Mouse (Mus musculus): Measurements from ENCODE around the gene Cttnbp2. TPM values are rescaled to one million over a fixed set of nuclear protein-coding genes. Genes with fewer than 3 reads are reported as not detected.

Cttnbp2 gene
- polyA plus RNA-seq, 1 experiment from 2014 or later = 7.3 TPM

- TF ChIP-seq CTCF (IDR thresholded peaks at IDR 0.05) (peak; percentile 13; the same call in 1 of the 2 replicates), EP300 (IDR thresholded peaks at IDR 0.05) (no peak)
- Histone ChIP-seq H3K36me3 (ENCODE audit: insufficient read depth, low read length) (no peaks in the 10 kb centered on the region), H3K9ac (replicated peaks; ENCODE audit: low read depth) (no peak overlapping the region), H3K27ac (ENCODE audit: low read length) (no peak overlapping the region), H3K4me2 (replicated peaks; ENCODE audit: low read depth, low read length) (no peak overlapping the region), H3K27me3 (replicated peaks; ENCODE audit: insufficient read depth, low read length) (no peaks in the 10 kb centered on the region), H3K9me3 (ENCODE audit: low read length) (no peaks in the 10 kb centered on the region), H3K4me3 (ENCODE audit: low read depth, low read length) (no peak overlapping the region), H3K4me1 (ENCODE audit: insufficient read depth, low read depth, low read length) (no peaks in the 10 kb centered on the region)
- ATAC-seq (no peak), DNase-seq (ENCODE audit: low spot score) (no peak)
Measured at GRCm38 (mm10) chr6:18360955-18361354, 153.7 kb downstream of the Cttnbp2 start.

GRCm38 (mm10) chr6:18360154-18360553 is 154.5 kb downstream of the Cttnbp2 start:
- H3K4me2 ChIP-seq (replicated peaks; ENCODE audit: low read depth, low read length) = no peak overlapping the region
- no peaks in the 10 kb centered on the region for H3K9me3 ChIP-seq (ENCODE audit: low read length)
- TF ChIP-seq EP300 (IDR thresholded peaks at IDR 0.05) (no peak), CTCF (IDR thresholded peaks at IDR 0.05) (no peak)
- no peaks in the 10 kb centered on the region for H3K36me3 ChIP-seq (ENCODE audit: insufficient read depth, low read length)
- H3K9ac ChIP-seq (replicated peaks; ENCODE audit: low read depth) = no peak overlapping the region
- DNase-seq (ENCODE audit: low spot score) (no peak), ATAC-seq (no peak)
- no peak overlapping the region for H3K27ac ChIP-seq (ENCODE audit: low read length)
- WGBS = 61% methylated on average over 1 of the region's 1 CpGs
- H3K27me3 ChIP-seq (replicated peaks; ENCODE audit: insufficient read depth, low read length) = no peaks in the 10 kb centered on the region
- no peak overlapping the region for H3K4me3 ChIP-seq (ENCODE audit: low read depth, low read length)
- H3K4me1 ChIP-seq (ENCODE audit: insufficient read depth, low read depth, low read length) = no peaks in the 10 kb centered on the region

DNA sequence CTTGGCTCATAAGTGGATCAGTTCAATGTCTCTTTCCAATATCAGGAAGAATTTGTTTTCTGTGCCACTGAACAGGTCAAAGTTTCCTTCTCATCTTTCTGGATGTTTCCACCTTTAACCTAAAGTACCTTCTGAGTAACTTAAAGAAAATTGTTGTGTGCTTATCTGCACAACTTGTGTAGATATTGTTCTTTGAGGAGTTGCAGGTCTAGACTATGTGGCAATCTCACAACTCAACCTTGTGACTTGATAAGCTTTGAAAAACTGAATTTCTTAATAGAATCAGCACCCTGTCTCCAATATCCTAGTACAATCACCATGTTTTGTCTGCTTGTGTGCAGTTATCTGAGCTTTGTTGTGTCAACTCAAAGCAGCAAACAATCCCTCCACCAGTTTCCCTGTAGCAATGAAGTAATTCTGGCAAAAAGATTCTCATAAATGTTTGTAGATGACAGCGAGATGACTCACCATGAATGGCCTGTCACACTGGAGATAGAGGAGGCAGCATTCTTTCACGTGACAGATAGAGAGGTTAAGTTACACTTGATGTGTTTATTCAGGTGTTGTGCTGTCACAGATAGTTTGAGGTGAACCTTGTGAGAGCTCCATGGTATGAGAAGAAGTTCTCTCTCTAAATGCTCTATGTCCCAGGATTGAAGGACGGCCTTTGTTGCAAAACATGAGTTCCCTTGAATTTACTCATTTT is 165.3 kb downstream of the Cttnbp2 start:
- Histone ChIP-seq H3K9ac (replicated peaks; ENCODE audit: low read depth) (no peak overlapping the region), H3K27ac (ENCODE audit: low read length) (no peak overlapping the region), H3K36me3 (ENCODE audit: insufficient read depth, low read length) (no peaks in the 10 kb centered on the region), H3K9me3 (ENCODE audit: low read length) (no peaks in the 10 kb centered on the region), H3K4me2 (replicated peaks; ENCODE audit: low read depth, low read length) (no peak overlapping the region), H3K4me3 (ENCODE audit: low read depth, low read length) (no peak overlapping the region), H3K27me3 (replicated peaks; ENCODE audit: insufficient read depth, low read length) (no peaks in the 10 kb centered on the region), H3K4me1 (ENCODE audit: insufficient read depth, low read depth, low read length) (no peaks in the 10 kb centered on the region)
- WGBS = 46% methylated on average over 3 of the region's 3 CpGs
- no peak for DNase-seq (ENCODE audit: low spot score)
- TF ChIP-seq EP300 (IDR thresholded peaks at IDR 0.05) (no peak), CTCF (IDR thresholded peaks at IDR 0.05) (no peak)
- no peak for ATAC-seq

- no peak overlapping the region for H3K4me2 ChIP-seq (replicated peaks; ENCODE audit: low read depth, low read length)
- 82% methylated on average over 2 of the region's 2 CpGs for WGBS
- H3K9ac ChIP-seq (replicated peaks; ENCODE audit: low read depth) = no peak overlapping the region
- H3K27ac ChIP-seq (ENCODE audit: low read length) = no peak overlapping the region
- no peaks in the 10 kb centered on the region for H3K4me1 ChIP-seq (ENCODE audit: insufficient read depth, low read depth, low read length)
- DNase-seq (ENCODE audit: low spot score) (no peak), ATAC-seq (no peak)
- H3K36me3 ChIP-seq (ENCODE audit: insufficient read depth, low read length) = no peaks in the 10 kb centered on the region
- TF ChIP-seq CTCF (IDR thresholded peaks at IDR 0.05) = no peak
- TF ChIP-seq EP300 (IDR thresholded peaks at IDR 0.05) = no peak
- no peaks in the 10 kb centered on the region for H3K27me3 ChIP-seq (replicated peaks; ENCODE audit: insufficient read depth, low read length)
- H3K9me3 ChIP-seq (ENCODE audit: low read length) = no peaks in the 10 kb centered on the region
- no peak overlapping the region for H3K4me3 ChIP-seq (ENCODE audit: low read depth, low read length)
Measured at GRCm38 (mm10) chr6:18344272-18344671, 170.4 kb downstream of the Cttnbp2 start.

GRCm38 (mm10) chr6:18338307-18338706 is 176.3 kb downstream of the Cttnbp2 start:
- H3K4me3 ChIP-seq (ENCODE audit: low read depth, low read length) = no peak overlapping the region
- no peaks in the 10 kb centered on the region for H3K27me3 ChIP-seq (replicated peaks; ENCODE audit: insufficient read depth, low read length)
- no peak overlapping the region for H3K4me2 ChIP-seq (replicated peaks; ENCODE audit: low read depth, low read length)
- TF ChIP-seq EP300 (IDR thresholded peaks at IDR 0.05) (no peak), CTCF (IDR thresholded peaks at IDR 0.05) (no peak)
- no peak overlapping the region for H3K27ac ChIP-seq (ENCODE audit: low read length)
- no peaks in the 10 kb centered on the region for H3K9me3 ChIP-seq (ENCODE audit: low read length)
- no peak overlapping the region for H3K9ac ChIP-seq (replicated peaks; ENCODE audit: low read depth)
- no peaks in the 10 kb centered on the region for H3K4me1 ChIP-seq (ENCODE audit: insufficient read depth, low read depth, low read length)
- no peak for ATAC-seq
- no peaks in the 10 kb centered on the region for H3K36me3 ChIP-seq (ENCODE audit: insufficient read depth, low read length)
- DNase-seq (ENCODE audit: low spot score) = no peak

GRCm38 (mm10) chr6:18335393-18335792 is 179.2 kb downstream of the Cttnbp2 start:
- ATAC-seq = no peak
- 66% methylated on average over 3 of the region's 3 CpGs for WGBS
- Histone ChIP-seq H3K9ac (replicated peaks; ENCODE audit: low read depth) (no peak overlapping the region), H3K27me3 (replicated peaks; ENCODE audit: insufficient read depth, low read length) (no peaks in the 10 kb centered on the region), H3K9me3 (ENCODE audit: low read length) (no peaks in the 10 kb centered on the region), H3K4me2 (replicated peaks; ENCODE audit: low read depth, low read length) (no peak overlapping the region), H3K36me3 (ENCODE audit: insufficient read depth, low read length) (no peaks in the 10 kb centered on the region), H3K27ac (ENCODE audit: low read length) (no peak overlapping the region), H3K4me1 (ENCODE audit: insufficient read depth, low read depth, low read length) (no peaks in the 10 kb centered on the region), H3K4me3 (ENCODE audit: low read depth, low read length) (no peak overlapping the region)
- TF ChIP-seq EP300 (IDR thresholded peaks at IDR 0.05) = no peak
- no peak for TF ChIP-seq CTCF (IDR thresholded peaks at IDR 0.05)
- DNase-seq (ENCODE audit: low spot score) = no peak

DNA sequence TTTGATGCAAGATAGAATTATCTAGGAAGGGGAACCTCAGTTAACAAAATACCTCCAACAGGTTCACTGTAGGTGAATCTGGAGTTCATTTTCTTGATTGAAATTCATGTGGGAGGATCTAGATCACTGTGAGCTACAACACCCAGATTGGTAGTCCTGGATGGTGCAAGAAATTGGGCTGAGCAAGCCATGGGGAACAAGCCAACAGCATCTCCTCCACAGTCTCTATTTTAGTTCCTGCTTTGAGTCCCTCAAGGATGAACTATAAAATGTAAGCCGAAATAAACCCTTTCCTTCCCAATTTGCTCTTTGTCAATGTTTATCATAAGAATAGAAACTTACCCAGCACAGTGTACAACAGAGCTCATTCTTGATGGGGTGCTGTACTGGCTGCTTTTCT is 191.7 kb downstream of the Cttnbp2 start:
- TF ChIP-seq EP300 (IDR thresholded peaks at IDR 0.05) (no peak), CTCF (IDR thresholded peaks at IDR 0.05) (no peak)
- no peak overlapping the region for H3K9ac ChIP-seq (replicated peaks; ENCODE audit: low read depth)
- no peak overlapping the region for H3K27ac ChIP-seq (ENCODE audit: low read length)
- H3K27me3 ChIP-seq (replicated peaks; ENCODE audit: insufficient read depth, low read length) = no peaks in the 10 kb centered on the region
- no peaks in the 10 kb centered on the region for H3K4me1 ChIP-seq (ENCODE audit: insufficient read depth, low read depth, low read length)
- H3K9me3 ChIP-seq (ENCODE audit: low read length) = no peaks in the 10 kb centered on the region
- DNase-seq (ENCODE audit: low spot score) (no peak), ATAC-seq (no peak)
- no peak overlapping the region for H3K4me3 ChIP-seq (ENCODE audit: low read depth, low read length)
- no peak overlapping the region for H3K4me2 ChIP-seq (replicated peaks; ENCODE audit: low read depth, low read length)
- no peaks in the 10 kb centered on the region for H3K36me3 ChIP-seq (ENCODE audit: insufficient read depth, low read length)
- 92% methylated on average over 1 of the region's 1 CpGs for WGBS

Small RNA genes lying within 50 kb of the gene (microRNA-seq; reads per million reads assigned to microRNA genes)
- gene Gm26233 = not detected
